ENCODE assay signal across 17 mouse cellular contexts in genomic region chr6:135976106-135976505, GRCm38 (mm10).
A peak's percentile ranks its signal among the peaks of the same experiment; 100 is the strongest.
DNase-seq lines count a peak whose midpoint lies in the region; ATAC-seq lines count a peak whose summit lies in the region.
"Had no signal": no experiment of that assay in that cellular context is flagged by ENCODE, and none has a peak within 500 bp of the region (broad histone marks: within the 10 kb centered on the region; RNA-seq: fewer than 3 reads in every experiment).

No protein-coding gene starts in this region.

- no peak overlapping the region for H3K27ac ChIP-seq in kidney, embryonic 15.5 days
- no peak overlapping the region for H3K27ac ChIP-seq in kidney, embryonic 16.5 days (ENCODE audit: low read length)
- 0 out of 2 replicates have a peak overlapping the region, but pooled peaks have one; percentile 26 for H3K27ac ChIP-seq in midbrain, embryonic 14.5 days (replicated peaks; ENCODE audit: low read depth, low read length)
- no peak overlapping the region for H3K27ac ChIP-seq in midbrain, embryonic 11.5 days (ENCODE audit: low read depth, low read length)
- H3K27ac ChIP-seq: embryonic facial prominence, embryonic 10.5 days; forebrain, embryonic 13.5 days; hindbrain, embryonic 12.5 days; hindbrain, postnatal 0 days had no signal

- no peak overlapping the region for H3K4me2 ChIP-seq in kidney, embryonic 15.5 days
- no peak overlapping the region for H3K4me2 ChIP-seq in kidney, embryonic 16.5 days (replicated peaks; ENCODE audit: low read depth, low read length)
- H3K4me2 ChIP-seq in midbrain, embryonic 14.5 days (ENCODE audit: low read length): no peak overlapping the region
- no peak overlapping the region for H3K4me2 ChIP-seq in midbrain, embryonic 11.5 days
- H3K4me2 ChIP-seq: forebrain, embryonic 13.5 days; heart, embryonic 12.5 days; hindbrain, embryonic 12.5 days had no signal

- H3K36me3 ChIP-seq in kidney, embryonic 15.5 days: no peaks in the 10 kb centered on the region
- no peaks in the 10 kb centered on the region for H3K36me3 ChIP-seq in kidney, embryonic 16.5 days (ENCODE audit: insufficient read depth, low read length)
- H3K36me3 ChIP-seq in midbrain, embryonic 14.5 days (ENCODE audit: control insufficient read depth, insufficient read depth, low read length): no peaks in the 10 kb centered on the region
- no peaks in the 10 kb centered on the region for H3K36me3 ChIP-seq in midbrain, embryonic 11.5 days (ENCODE audit: control insufficient read depth, insufficient read depth, low read length)
- H3K36me3 ChIP-seq: embryonic facial prominence, embryonic 10.5 days; heart, embryonic 12.5 days; hindbrain, embryonic 12.5 days had no signal

- no peak for DNase-seq in frontal cortex, postnatal 25 days (ENCODE audit: low spot score in 2 of 2)
- no peak for DNase-seq in midbrain, embryonic 14.5 days
- no peak for DNase-seq in midbrain, embryonic 11.5 days (ENCODE audit: low spot score, missing footprints)
- no peak for DNase-seq in embryo, embryonic 10.5 days (ENCODE audit: low spot score)
- DNase-seq: cerebellum, adult 18-20 months; cerebellum, adult 9-11 months; cerebellum, postnatal 36 days; gastrocnemius, postnatal 14 days; heart, postnatal 36 days had no signal

- no peaks in the 10 kb centered on the region for H3K9me3 ChIP-seq in kidney, embryonic 15.5 days (replicated peaks)
- no peaks in the 10 kb centered on the region for H3K9me3 ChIP-seq in kidney, embryonic 16.5 days (ENCODE audit: low read length)
- no peaks in the 10 kb centered on the region for H3K9me3 ChIP-seq in midbrain, embryonic 14.5 days (ENCODE audit: control insufficient read depth, low read length)
- H3K9me3 ChIP-seq in midbrain, embryonic 11.5 days (ENCODE audit: control insufficient read depth, low read length): no peaks in the 10 kb centered on the region
- H3K9me3 ChIP-seq: embryonic facial prominence, embryonic 10.5 days; forebrain, embryonic 13.5 days; heart, embryonic 12.5 days; hindbrain, embryonic 12.5 days had no signal

- ATAC-seq in frontal cortex, adult (ENCODE audit: low TSS enrichment): peak; percentile 56; the same call in 1 of the 2 replicates
- peak; percentile 36; the same call in 1 of the 2 replicates for ATAC-seq in kidney, embryonic 15.5 days (replicated peaks; ENCODE audit: low FRiP score)
- ATAC-seq in kidney, embryonic 16.5 days (ENCODE audit: low FRiP score, low TSS enrichment): no peak
- no peak for ATAC-seq in midbrain, embryonic 14.5 days (ENCODE audit: low FRiP score, low TSS enrichment)
- no peak for ATAC-seq in midbrain, embryonic 11.5 days (ENCODE audit: low FRiP score)
- ATAC-seq: hindbrain, postnatal 0 days had no signal

- H3K4me1 ChIP-seq in kidney, embryonic 15.5 days: peaks cover 12% of the 10 kb centered on the region
- H3K4me1 ChIP-seq in kidney, embryonic 16.5 days (ENCODE audit: insufficient read depth, low read length): peaks cover 5% of the 10 kb centered on the region; the same call in 1 of the 2 replicates
- H3K4me1 ChIP-seq in midbrain, embryonic 14.5 days (ENCODE audit: control insufficient read depth, insufficient read depth, low read length): peaks cover 3% of the 10 kb centered on the region; the same call in 1 of the 2 replicates
- no peaks in the 10 kb centered on the region for H3K4me1 ChIP-seq in midbrain, embryonic 11.5 days (ENCODE audit: control insufficient read depth, insufficient read depth, low read length)
- H3K4me1 ChIP-seq: hindbrain, embryonic 12.5 days had no signal

- no peak overlapping the region for H3K9ac ChIP-seq in kidney, embryonic 15.5 days
- H3K9ac ChIP-seq in kidney, embryonic 16.5 days (replicated peaks; ENCODE audit: low read length): no peak overlapping the region
- no peak overlapping the region for H3K9ac ChIP-seq in midbrain, embryonic 14.5 days (replicated peaks; ENCODE audit: low read length)
- H3K9ac ChIP-seq in midbrain, embryonic 11.5 days (ENCODE audit: low read length): no peak overlapping the region
- H3K9ac ChIP-seq: forebrain, embryonic 13.5 days; heart, embryonic 12.5 days; hindbrain, embryonic 12.5 days had no signal

- H3K27me3 ChIP-seq in kidney, embryonic 15.5 days: no peaks in the 10 kb centered on the region
- H3K27me3 ChIP-seq in kidney, embryonic 16.5 days (ENCODE audit: insufficient read depth, low read length): no peaks in the 10 kb centered on the region
- no peaks in the 10 kb centered on the region for H3K27me3 ChIP-seq in midbrain, embryonic 14.5 days (ENCODE audit: control insufficient read depth, insufficient read depth, low read length)
- no peaks in the 10 kb centered on the region for H3K27me3 ChIP-seq in midbrain, embryonic 11.5 days (ENCODE audit: control insufficient read depth, insufficient read depth, low read length)
- H3K27me3 ChIP-seq: forebrain, embryonic 13.5 days; heart, embryonic 12.5 days; hindbrain, embryonic 12.5 days had no signal

- no peak overlapping the region for H3K4me3 ChIP-seq in kidney, embryonic 15.5 days (replicated peaks)
- H3K4me3 ChIP-seq in kidney, embryonic 16.5 days (ENCODE audit: low read length): no peak overlapping the region
- H3K4me3 ChIP-seq in midbrain, embryonic 14.5 days (replicated peaks; ENCODE audit: low read depth, low read length): no peak overlapping the region
- no peak overlapping the region for H3K4me3 ChIP-seq in midbrain, embryonic 11.5 days (ENCODE audit: low read depth, low read length)
- H3K4me3 ChIP-seq: embryonic facial prominence, embryonic 10.5 days; forebrain, embryonic 13.5 days; heart, embryonic 12.5 days; hindbrain, embryonic 12.5 days had no signal

- 28% methylated on average over 3 of the region's 3 CpGs for WGBS in kidney, embryonic 15.5 days
- 39% methylated on average over 3 of the region's 3 CpGs for WGBS in kidney, embryonic 16.5 days
- WGBS in midbrain, embryonic 14.5 days: 58% methylated on average over 3 of the region's 3 CpGs
- 55% methylated on average over 3 of the region's 3 CpGs for WGBS in midbrain, embryonic 11.5 days

Comparison
In these comparisons a context has a peak if more than half of its experiments do, and no peak if none do; other contexts are left out.
1. ATAC-seq: peak in frontal cortex, adult (single experiment) and kidney, embryonic 15.5 days (single experiment); none in kidney, embryonic 16.5 days (single experiment), midbrain, embryonic 14.5 days (single experiment) and midbrain, embryonic 11.5 days (single experiment).